Mouse (Mus musculus): ENCODE results near the gene Hrh2. TPM values are rescaled to one million over a fixed set of nuclear protein-coding genes. Genes with fewer than 3 reads are reported as not detected.
A peak's percentile ranks its signal among the peaks of the same experiment; 100 is the strongest.

Gene Hrh2
- polyA plus RNA-seq (2015; fragmentation: Nextera tagmentation; extraction: Ambion mirVana) = 0.04 and 0.05 TPM in 2 replicates

DNA sequence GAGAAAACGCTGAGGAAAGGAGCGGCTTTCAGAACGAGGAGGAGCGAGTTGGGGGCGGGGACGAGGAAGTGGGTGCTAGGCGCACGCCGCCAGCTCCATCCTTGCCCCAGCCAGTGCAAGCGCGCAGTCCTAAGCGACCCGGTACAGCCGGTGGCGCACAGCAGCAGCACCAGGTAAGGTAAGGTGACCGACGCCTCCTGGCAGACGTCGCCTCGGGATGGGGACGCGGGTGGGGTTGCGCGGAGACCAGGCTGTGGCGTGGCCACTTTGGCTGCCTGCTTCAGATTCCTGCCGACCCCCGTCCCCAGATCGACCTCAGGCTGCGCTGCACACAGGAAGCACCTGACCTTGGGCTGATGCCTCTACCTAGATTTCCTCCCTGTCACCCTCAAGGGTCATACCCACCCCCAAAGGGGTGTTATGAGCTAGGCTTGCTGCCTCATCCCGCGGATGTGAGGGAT lies at the start of gene Hrh2:
Hrh2 (plus strand) TSS at position 109 of the 461 bp plus-strand sequence.
- no peak for ATAC-seq
- peaks cover 11% of the 10 kb centered on the region; the same call in 1 of the 2 replicates for H3K27me3 ChIP-seq (replicated peaks; ENCODE audit: control insufficient read depth, insufficient read depth, low read length)
- H3K4me2 ChIP-seq (replicated peaks; ENCODE audit: low read depth) = peak within 1 kb of the TSS; percentile 38
- no peaks in the 10 kb centered on the region for H3K9me3 ChIP-seq (ENCODE audit: control insufficient read depth)
- 1% methylated on average over 25 of the region's 31 CpGs for WGBS
- TF ChIP-seq CTCF (IDR thresholded peaks at IDR 0.05; ENCODE audit: low read depth) = no peak
- no peaks in the 10 kb centered on the region for H3K36me3 ChIP-seq (ENCODE audit: control insufficient read depth, insufficient read depth)
- H3K27ac ChIP-seq (ENCODE audit: low read depth, low read length) = no peak within 1 kb of the TSS
- no peak within 1 kb of the TSS for H3K9ac ChIP-seq (ENCODE audit: low read depth, low read length)
- no peak within 1 kb of the TSS for H3K4me3 ChIP-seq (ENCODE audit: low read depth, low read length)
- H3K4me1 ChIP-seq (replicated peaks; ENCODE audit: control insufficient read depth, insufficient read depth, low read length) = no peaks in the 10 kb centered on the region

- H3K4me2 ChIP-seq (replicated peaks; ENCODE audit: low read depth) = no peak overlapping the region
- no peaks in the 10 kb centered on the region for H3K4me1 ChIP-seq (replicated peaks; ENCODE audit: control insufficient read depth, insufficient read depth, low read length)
- H3K27me3 ChIP-seq (replicated peaks; ENCODE audit: control insufficient read depth, insufficient read depth, low read length) = no peaks in the 10 kb centered on the region
- H3K4me3 ChIP-seq (ENCODE audit: low read depth, low read length) = no peak overlapping the region
- H3K9me3 ChIP-seq (ENCODE audit: control insufficient read depth) = no peaks in the 10 kb centered on the region
- H3K27ac ChIP-seq (ENCODE audit: low read depth, low read length) = no peak overlapping the region
- H3K36me3 ChIP-seq (ENCODE audit: control insufficient read depth, insufficient read depth) = no peaks in the 10 kb centered on the region
- H3K9ac ChIP-seq (ENCODE audit: low read depth, low read length) = no peak overlapping the region
- WGBS = 51% methylated on average over 5 of the region's 5 CpGs
- TF ChIP-seq CTCF (IDR thresholded peaks at IDR 0.05; ENCODE audit: low read depth) = no peak
- no peak for ATAC-seq
Observed at GRCm38 (mm10) chr13:54143788-54144187, 48.1 kb upstream of the Hrh2 start.

DNA sequence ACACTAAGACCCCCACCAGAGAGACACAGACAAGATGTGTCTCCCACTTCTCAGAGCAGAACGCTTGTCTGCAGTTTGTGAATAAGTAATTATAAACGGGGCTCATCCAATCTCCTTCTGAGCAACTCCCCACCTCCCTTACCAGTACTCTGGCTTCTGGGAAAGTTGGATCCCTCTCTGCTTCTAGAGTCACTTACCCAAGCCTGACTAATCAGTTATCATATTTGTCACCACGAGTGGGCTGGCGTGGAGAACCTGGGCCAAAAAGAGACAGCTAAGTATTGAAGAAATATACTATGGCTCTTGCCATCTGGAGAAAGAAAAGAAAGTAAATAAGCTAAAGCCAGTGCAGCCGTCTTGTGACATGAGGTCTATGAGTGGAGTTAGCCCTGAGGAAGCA lies 47.3 kb upstream of the Hrh2 start:
- Histone ChIP-seq H3K27me3 (replicated peaks; ENCODE audit: control insufficient read depth, insufficient read depth, low read length) (no peaks in the 10 kb centered on the region), H3K9me3 (ENCODE audit: control insufficient read depth) (no peaks in the 10 kb centered on the region), H3K4me3 (ENCODE audit: low read depth, low read length) (no peak overlapping the region), H3K9ac (ENCODE audit: low read depth, low read length) (no peak overlapping the region), H3K27ac (ENCODE audit: low read depth, low read length) (no peak overlapping the region), H3K36me3 (ENCODE audit: control insufficient read depth, insufficient read depth) (no peaks in the 10 kb centered on the region), H3K4me1 (replicated peaks; ENCODE audit: control insufficient read depth, insufficient read depth, low read length) (no peaks in the 10 kb centered on the region), H3K4me2 (replicated peaks; ENCODE audit: low read depth) (no peak overlapping the region)
- no peak for TF ChIP-seq CTCF (IDR thresholded peaks at IDR 0.05; ENCODE audit: low read depth)
- 68% methylated on average over 5 of the region's 5 CpGs for WGBS
- ATAC-seq = no peak

DNA sequence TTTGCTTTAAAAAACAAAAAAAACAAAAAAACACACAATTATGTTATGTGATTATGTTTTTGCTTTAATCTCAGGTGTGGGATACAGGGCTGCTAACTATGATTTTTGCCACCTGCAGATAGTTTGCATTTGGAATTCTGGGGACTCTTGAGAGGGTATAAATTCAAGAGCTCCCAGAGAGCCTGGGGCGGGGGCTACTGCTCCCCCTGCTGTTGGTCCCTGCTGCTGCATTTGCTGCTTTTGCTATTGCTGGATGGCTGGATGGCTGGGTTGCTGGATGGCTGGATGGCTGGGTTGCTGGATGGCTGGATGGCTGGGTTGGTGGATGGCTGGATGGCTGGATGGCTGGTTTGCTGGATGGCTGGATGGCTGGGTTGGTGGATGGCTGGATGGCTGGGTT lies 44.6 kb upstream of the Hrh2 start:
- no peak overlapping the region for H3K4me3 ChIP-seq (ENCODE audit: low read depth, low read length)
- TF ChIP-seq CTCF (IDR thresholded peaks at IDR 0.05; ENCODE audit: low read depth) = peak; percentile 37
- no peak overlapping the region for H3K27ac ChIP-seq (ENCODE audit: low read depth, low read length)
- no peaks in the 10 kb centered on the region for H3K27me3 ChIP-seq (replicated peaks; ENCODE audit: control insufficient read depth, insufficient read depth, low read length)
- no peaks in the 10 kb centered on the region for H3K9me3 ChIP-seq (ENCODE audit: control insufficient read depth)
- H3K4me2 ChIP-seq (replicated peaks; ENCODE audit: low read depth) = no peak overlapping the region
- no peak overlapping the region for H3K9ac ChIP-seq (ENCODE audit: low read depth, low read length)
- H3K36me3 ChIP-seq (ENCODE audit: control insufficient read depth, insufficient read depth) = no peaks in the 10 kb centered on the region
- no peak for ATAC-seq
- H3K4me1 ChIP-seq (replicated peaks; ENCODE audit: control insufficient read depth, insufficient read depth, low read length) = no peaks in the 10 kb centered on the region
- 68% methylated on average over 1 of the region's 1 CpGs for WGBS

- no peaks in the 10 kb centered on the region for H3K9me3 ChIP-seq (ENCODE audit: control insufficient read depth)
- WGBS = 88% methylated on average over 1 of the region's 1 CpGs
- no peak overlapping the region for H3K4me2 ChIP-seq (replicated peaks; ENCODE audit: low read depth)
- no peak overlapping the region for H3K4me3 ChIP-seq (ENCODE audit: low read depth, low read length)
- no peaks in the 10 kb centered on the region for H3K4me1 ChIP-seq (replicated peaks; ENCODE audit: control insufficient read depth, insufficient read depth, low read length)
- H3K36me3 ChIP-seq (ENCODE audit: control insufficient read depth, insufficient read depth) = no peaks in the 10 kb centered on the region
- TF ChIP-seq CTCF (IDR thresholded peaks at IDR 0.05; ENCODE audit: low read depth) = peak; percentile 33
- no peak overlapping the region for H3K27ac ChIP-seq (ENCODE audit: low read depth, low read length)
- ATAC-seq = no peak
- no peak overlapping the region for H3K9ac ChIP-seq (ENCODE audit: low read depth, low read length)
- H3K27me3 ChIP-seq (replicated peaks; ENCODE audit: control insufficient read depth, insufficient read depth, low read length) = no peaks in the 10 kb centered on the region
Observed at GRCm38 (mm10) chr13:54152421-54152820, 39.5 kb upstream of the Hrh2 start.

DNA sequence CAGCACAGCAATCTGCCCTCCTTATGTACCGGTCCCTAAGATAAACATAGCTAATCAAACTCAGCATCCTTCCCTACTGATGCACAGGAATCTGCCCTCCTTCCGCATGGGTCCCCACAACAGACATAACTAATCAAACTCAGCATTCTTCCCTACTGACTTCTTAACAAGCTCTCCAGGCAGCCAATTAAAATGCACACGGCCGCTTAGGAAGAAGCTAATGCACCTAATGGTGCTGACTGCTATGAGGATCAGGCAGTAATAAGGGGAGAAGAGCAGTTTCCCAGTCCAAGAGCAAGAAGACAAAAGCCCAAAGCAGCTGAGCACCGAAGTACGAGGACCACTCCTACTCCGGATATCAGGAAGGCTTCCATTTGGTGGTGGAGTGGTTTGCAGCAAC lies 39.0 kb upstream of the Hrh2 start:
- no peak overlapping the region for H3K4me2 ChIP-seq (replicated peaks; ENCODE audit: low read depth)
- WGBS = 61% methylated on average over 7 of the region's 7 CpGs
- no peak overlapping the region for H3K9ac ChIP-seq (ENCODE audit: low read depth, low read length)
- no peak for TF ChIP-seq CTCF (IDR thresholded peaks at IDR 0.05; ENCODE audit: low read depth)
- H3K9me3 ChIP-seq (ENCODE audit: control insufficient read depth) = no peaks in the 10 kb centered on the region
- no peak for ATAC-seq
- H3K27me3 ChIP-seq (replicated peaks; ENCODE audit: control insufficient read depth, insufficient read depth, low read length) = no peaks in the 10 kb centered on the region
- no peak overlapping the region for H3K27ac ChIP-seq (ENCODE audit: low read depth, low read length)
- no peak overlapping the region for H3K4me3 ChIP-seq (ENCODE audit: low read depth, low read length)
- no peaks in the 10 kb centered on the region for H3K36me3 ChIP-seq (ENCODE audit: control insufficient read depth, insufficient read depth)
- H3K4me1 ChIP-seq (replicated peaks; ENCODE audit: control insufficient read depth, insufficient read depth, low read length) = no peaks in the 10 kb centered on the region
